Mouse (Mus musculus) cerebellum, postnatal 10 days (tissue): ENCODE results near the gene Otud5.
"Not testable (repeated sequence)": the region's sequence is repeated elsewhere in the genome, so short reads cannot be mapped to it uniquely, and the experiment has no call there.

Source experiments
- DNase-seq, 2 experiments: peaks; one replicate each; pipeline ENCODE4 v3.0.0; 2021; ENCODE audit warnings: mixed read lengths in 2 of 2

Otud5 gene

DNA sequence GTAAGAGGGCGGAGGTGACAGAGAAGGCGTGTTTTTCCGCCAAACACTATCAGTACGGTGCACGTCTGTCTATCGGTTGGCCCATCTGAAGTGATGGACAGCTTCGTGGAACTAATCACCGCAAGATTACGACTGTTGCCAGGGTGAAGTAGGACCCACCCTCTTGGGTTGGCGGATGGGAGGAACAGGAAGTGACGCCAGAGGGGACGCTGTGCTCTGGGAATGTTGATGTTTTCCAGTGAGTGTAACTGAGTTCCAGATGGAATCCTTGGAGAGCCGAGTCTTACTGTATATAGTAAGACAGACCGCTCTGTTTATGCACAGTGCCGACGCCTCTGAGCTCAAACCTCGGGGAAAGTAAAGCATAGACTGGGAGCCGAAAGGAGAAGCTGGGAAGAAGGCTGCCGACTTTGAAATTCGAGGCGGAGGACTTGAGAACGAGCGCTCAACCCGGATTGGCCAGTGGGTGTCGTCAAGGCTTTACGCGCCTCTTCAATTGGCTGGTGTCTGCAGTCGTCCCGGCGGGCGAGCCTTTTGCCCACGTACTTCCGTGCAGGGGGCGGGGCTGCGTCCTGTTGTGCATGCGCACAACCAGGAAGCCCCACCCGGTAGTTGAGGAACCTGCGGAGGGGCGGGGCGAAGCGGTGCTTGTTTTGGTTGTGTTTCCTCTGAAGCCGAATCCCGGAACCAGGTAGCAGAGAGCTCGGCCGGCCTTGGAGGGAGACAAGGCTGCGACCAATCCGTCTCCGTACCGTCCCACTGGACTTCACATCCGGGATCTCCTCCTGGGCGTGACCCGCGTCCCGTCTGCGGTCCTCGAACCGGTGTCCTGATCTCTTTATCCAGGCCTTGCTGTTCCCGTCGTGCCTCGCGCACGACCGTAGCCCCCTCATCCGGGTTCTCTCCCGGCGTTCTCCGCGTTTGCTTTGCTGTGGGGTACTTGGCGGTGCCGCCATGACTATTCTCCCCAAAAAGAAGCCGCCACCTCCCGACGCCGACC, at the start of gene Otud5:
TSS of gene Otud5 (plus strand) at position 202 of the 1,000 bp plus-strand sequence.
- peak; percentile 95 to 97 for DNase-seq

DNA sequence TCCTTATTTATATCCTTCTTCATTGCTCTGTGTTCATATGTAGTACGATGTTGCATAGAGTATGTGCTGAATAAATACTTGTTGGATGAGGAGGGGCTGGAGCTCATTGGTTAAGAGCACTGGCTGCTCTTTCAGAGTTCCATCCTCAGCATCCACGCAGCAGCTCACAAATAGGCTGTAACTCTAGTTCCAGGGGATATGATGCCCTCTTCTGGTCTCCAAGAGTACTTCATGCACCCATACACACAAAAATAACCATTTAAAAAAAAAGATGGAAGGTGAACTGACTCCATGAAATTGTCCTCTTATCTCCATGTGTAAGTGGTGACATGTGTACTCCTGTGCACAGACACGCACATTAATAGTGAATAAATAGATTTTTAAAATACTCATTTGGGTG, 47.8 kb upstream of the Otud5 start:
- peak; percentile 20 to 40 for DNase-seq

DNA sequence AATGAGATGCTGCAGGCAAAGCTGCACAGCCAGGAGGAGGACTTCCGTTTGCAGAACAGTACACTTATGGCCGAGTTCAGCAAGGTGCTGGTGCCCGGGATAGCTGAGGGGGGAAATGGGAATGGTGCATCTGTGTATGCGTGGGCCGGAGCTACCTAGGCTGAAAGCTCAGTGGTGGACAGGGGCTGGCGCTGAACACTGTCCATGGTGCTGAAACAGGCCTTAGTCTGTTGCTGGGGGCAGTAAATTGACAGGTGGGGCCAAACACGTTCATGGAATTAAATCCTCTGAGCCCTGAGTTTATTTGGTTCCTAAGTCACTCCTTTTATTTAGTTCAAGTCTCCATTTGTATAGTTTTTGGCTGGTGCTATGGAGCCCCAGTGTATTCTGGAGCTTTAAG, 46.1 kb upstream of the Otud5 start:
- DNase-seq = no peak

DNA sequence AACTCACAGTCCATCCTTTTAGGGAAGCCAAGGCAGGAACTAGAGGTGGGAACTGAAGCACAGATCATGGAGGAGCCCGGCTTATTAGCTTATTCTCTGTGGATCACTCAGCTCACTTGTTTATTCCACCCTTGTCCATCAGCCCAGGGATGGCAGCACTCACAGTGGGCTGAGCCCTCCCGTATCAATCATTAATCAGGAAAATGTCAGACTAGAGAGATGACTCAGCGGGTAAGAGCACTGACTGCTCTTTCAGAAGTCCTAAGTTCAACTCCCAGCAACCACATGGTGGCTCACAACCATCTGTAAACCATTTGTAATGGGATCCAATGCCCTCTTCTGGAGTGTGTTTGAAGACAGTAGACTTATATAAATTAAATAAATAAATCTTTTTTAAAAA, 43.8 kb upstream of the Otud5 start:
- no peak for DNase-seq

DNA sequence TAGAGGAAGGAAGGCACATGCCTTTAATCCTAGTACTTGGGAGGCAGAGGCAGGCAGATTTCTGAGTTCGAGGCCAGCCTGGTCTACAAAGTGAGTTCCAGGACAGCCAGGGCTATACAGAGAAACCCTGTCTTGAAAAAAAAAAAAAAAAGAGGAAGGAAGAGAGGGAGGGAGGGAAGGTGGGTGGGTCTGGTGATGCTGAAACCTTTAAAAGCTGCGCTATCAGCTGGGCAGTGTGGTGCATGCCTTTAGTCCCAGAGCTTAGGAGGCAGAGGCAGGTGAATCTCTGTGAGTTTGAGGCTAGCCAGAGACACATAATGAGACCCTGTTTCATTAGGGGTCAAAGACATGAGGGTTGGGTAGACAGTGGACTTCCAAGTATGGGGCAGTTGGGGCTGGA, 39.0 kb upstream of the Otud5 start:
- DNase-seq = not testable (repeated sequence)

DNA sequence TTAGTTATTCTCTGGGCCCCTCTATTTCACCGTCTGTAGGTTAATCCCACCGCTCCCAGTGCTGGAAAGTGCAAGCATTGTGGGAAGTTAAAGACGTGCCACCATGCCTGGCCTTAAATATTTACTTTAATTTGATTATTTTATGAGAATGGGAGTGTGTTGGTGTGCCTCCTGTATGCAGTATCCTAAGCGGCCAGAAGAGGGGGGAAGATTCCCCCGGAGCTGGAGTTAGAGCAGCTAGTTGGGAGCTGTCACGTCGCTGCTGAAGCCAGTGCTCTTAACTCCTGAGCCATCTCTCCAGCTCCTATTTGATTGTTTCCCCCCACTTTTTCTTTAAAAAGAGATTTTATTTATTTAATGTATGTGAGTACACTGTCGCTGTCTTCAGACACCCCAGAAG, 26.1 kb upstream of the Otud5 start:
- peak; percentile 48 to 58 for DNase-seq

DNA sequence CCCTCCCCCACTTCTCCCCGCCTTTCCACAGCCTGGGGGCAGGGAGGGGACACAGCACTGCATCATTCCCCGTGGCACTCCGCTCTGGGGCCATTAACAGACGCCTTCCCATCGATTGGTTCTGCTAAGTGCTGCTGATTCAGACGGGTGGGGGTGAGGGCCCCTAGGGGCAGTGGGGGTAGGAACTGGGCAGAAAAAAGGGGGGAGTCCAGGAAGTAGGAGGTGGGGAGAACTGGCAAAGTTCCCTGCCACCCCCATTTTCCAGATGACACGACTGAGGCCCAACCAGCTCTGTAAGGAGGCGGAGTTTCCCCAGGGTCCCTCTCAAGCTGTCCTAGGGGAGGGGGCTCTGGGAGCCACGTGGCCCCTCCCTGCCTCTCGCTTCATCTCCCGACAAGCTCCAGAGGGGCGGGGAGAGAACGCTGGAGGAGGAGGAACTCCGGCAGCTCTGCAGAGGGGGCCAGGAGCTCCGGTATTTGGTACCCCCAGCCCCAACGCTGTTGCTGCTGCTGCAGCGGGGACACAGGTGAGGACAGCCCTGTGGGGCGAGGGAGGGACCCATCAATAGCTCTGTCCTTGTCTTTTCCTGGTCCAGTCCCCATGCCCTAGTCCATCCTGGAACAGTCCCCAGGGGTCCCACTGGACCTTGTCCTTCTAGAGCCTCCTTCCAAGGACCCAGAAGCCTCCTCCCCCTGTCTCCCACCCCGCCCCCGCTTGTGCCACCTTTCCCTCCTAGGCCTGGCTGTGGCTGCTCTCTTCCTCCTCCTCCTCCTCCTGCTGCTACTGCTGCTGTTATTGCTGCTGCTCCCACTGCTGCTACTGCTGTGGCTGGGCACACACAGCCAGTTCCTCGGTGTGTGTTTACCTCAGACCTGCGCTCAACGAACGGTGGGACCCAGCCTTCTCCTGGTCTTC, 19.0 kb upstream of the Otud5 start, which contains the start of gene Kcnd1:
TSS of gene Kcnd1 (plus strand) at position 425 of the 915 bp plus-strand sequence.
- DNase-seq = peak; percentile 36 to 50

DNA sequence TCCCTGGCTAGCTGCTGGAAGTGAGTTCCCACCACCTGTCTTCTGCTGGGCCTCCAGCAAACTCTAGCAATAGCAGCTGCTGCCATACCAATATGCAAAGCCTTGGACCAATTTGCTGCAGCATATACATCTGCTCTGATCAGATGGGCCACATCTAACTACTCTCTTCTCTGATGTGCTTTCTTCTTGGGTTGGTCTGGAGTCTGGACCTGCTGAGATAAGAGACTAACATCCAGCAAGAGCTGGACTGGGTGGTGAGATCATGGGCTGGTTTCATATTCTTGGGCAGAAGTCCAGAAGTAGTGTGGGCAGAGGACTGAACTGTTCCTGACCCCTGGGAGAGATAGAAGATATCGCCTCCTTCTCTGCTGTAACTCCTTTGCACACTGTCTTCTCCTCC, 4.0 kb upstream of the Otud5 start:
- no peak for DNase-seq

DNA sequence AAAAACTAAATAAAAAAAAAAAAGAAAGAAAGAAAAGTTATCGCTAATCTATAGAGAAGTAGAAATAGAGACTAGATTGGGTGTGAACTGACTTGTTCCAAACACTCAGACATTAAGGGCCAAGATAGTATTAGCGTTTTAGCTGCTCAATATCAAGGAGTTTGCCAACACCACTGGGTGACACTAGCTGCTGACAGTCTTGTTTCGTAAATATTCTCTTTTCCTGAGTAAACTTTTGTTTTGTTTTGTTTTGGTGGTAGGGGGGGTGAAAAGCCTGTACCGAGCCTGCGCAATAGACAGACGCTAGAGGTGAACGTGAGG, 362 bp upstream of the Otud5 start:
- DNase-seq = no peak

DNA sequence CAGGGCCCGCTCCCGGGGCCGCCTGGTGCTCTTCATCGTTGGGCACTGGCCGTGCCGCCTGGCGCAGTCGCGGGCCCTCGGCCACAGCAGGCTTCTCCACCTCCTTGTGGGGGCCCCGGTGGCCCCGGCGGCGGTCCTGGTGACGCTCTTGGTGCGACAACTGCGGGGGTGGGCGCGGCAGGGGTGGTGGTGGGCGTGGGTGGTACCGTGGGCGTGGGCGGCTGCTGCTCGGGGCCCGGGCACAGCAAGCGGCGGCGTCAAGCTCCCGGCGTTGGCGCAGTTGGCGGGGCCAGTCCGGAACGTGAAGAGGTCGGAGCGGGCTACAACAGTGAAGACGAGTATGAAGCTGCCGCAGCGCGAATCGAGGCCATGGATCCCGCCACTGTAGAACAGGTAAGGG, 1.2 kb downstream of the Otud5 start:
- DNase-seq = peak; percentile 43 to 45

DNA sequence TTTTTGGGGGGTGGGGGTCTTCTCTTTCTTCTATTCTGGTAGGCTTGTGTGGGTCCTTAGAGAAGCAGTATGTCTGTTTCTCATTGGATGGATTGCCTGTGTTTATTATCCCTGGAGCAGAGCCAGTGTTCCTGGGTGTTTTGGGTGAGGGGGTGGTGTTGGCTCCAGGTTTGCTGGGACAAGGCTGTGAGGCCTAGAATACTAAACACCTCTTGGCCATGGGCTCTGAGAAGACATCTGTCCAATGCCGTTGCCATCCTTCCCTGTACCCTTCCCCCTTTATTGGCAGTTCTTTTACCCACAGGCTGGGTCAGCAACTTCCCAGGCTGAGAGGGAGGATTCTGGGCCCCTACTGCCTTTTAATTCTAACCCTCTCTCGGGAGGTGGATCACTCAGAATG, 6.7 kb downstream of the Otud5 start:
- peak; percentile 69 to 75 for DNase-seq

DNA sequence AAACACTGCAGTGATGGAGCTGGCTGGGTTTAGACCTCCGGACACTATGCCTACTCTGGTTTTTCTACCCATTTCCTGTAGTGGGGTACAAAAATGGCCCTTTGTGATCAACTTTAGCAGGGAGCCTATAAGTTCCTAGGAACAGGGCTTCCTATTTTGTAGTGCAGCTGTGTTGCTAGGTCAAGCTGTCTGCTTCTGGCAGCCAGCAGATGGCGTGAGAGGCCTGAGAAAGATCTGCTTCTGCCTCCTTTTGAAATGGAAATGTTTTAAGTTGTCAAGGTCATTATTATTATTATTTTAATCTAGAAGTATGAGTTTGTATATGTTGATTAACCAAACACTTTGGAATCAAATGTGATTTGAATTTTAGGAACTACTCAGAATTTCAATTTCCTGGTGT, 13.4 kb downstream of the Otud5 start:
- peak; percentile 59 for DNase-seq

DNA sequence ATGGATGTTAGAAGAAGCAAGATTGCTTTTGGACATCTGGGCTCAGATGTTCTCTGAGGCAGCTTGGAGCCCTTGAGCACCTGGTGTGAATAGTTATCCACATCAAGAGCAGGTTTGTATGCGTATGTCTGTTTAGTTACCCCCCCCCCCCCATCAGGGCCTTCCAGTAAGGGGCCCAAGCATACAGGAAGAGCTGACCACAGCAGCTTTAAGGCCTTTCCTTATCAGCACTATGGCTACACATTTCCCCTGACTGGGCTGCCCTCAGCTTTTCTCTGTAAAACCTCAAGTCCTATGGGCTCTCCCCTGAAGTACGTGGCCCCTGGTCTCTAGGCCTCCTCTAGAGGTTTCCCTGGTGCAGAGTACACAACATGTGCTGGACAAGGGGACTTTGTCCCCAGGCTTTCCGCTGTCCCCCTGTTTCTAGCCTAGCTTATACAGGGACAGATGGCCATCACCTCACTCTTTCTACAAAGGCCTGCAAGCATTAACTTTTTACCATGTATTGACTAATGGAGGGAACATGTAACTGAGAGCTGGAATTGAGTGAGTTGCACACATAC, 18.1 kb downstream of the Otud5 start:
- no peak for DNase-seq

DNA sequence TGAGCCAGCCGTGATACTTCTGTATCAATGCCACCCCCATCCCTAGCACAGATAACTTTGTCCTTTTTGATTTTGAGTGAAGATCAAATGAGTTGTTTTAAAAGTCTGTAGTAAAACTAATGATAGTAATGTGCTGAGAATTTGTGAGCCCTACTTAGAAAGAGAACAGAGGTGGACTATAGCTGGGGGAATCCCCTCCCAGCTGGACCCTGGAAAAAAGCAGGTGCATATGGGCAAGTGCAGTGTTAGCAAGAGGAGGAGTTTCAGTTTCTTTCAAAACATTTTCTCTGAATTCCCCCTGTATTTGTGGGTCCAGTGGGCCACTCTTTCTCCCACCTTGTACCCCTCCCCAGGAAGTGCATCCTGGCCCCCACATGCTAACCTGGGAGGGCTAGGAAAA, 22.0 kb downstream of the Otud5 start:
- DNase-seq = no peak

DNA sequence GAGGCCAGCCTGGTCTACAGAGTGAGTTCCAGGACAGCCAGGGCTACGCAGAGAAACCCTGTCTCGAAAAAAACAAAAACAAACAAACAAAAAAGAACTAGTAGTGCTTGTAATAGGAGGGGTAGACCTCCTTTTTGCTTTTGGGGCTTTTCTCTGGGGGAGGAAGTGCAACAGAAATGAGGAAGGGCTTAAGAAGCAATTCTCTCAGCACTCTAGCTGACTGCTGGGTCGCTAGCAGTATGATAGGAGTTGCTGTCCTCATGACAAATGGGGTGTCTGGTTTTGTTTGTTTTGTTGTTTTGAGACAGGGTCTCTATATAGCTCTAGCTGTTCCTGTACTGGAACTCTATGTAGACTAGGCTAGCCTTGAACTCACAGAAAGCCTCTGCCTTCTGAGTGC, 23.4 kb downstream of the Otud5 start:
- DNase-seq = no peak

DNA sequence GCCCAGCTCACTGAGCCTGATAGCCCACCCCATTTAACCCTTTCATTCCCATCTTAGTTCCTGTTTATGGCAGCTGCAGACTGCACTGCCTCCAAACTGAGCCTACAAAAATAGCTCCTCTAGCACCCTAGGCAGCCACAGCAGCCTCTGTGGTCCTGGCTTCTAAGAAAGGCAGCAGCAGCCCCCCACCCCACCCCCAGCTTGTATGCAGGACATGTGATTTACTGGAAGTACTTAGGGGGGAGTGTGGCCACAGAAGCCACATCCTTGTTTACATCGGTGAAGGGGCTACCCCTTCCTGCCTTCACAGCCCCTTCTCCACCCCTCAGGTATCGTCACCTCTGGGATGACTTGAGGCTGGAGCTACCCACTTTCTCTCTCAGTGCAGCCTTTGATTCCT, 24.2 kb downstream of the Otud5 start:
- no peak for DNase-seq

DNA sequence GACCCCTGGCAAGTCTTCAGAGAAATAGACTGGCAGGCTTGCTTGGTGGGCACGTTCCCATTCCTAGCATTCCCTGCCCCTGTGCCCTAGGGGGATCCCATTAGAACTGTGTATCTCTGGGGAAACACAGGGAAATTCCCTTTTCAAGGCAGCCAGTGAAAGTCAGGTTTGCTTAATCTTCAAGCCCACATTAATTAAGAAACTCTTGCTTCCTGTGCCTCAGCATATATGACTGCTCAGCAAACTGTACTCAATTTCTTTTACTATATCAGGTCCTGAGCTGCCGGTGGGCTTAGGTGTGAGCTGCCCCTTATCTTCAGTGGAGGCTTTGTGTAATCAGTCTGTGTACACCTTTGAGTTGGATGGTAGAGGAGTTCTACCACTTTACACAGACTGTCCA, 24.6 kb downstream of the Otud5 start:
- DNase-seq = no peak

DNA sequence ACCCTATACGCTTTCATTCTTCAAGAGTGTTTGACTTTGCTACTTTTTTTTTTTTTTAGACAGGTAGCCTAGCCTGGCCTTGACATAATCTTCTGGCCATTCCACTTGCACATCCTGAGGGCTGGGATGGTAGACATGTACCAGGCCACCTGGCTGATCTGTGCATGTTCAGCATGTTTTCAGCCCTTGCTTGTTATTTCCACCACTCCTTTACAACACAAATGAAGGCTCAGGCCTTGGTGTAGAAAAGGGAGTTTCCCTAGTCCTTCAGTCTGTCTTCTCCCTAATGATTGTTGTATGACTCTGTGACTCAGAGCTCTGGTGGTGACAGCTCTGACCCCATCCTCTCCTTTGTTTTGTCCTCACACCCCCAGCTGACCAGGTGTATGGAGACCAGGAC, 26.0 kb downstream of the Otud5 start:
- DNase-seq = no peak

DNA sequence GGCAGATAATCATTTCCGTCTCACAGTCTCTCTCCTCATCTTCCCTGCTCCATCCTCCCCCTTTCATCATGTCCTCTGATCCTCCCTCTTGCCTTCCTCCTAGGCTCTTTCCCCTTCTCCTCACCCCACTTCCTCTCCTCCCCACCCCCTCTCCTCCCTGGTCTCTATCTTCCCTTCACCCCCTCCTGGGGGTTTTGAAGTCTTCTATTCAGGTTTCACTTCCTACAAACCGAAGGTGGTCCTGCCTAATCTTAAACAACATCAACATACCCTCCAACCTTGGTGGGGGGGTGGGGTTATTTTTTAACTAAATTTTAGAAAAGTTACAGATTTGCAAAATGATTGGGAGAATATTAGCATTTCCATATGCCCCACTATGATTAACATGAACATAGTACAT, 27.3 kb downstream of the Otud5 start:
- DNase-seq = no peak

DNA sequence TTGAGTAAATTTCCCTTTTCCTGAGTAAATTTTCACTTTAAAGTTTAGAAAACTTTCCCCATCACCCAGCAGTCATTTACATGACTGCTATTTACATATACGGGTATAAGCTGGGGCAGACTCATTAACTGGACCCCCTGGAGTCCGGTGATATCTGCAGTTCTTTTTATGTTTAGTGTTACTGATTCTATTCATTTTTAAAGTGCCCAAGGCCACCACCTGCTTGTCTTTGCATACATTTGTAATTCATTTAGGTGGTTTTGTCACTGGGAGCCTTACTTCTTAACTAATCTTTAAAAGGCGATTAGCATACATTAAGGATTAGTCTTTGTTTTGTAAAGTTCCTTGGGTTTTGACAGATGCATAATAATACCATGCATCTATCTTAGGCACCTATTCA, 28.7 kb downstream of the Otud5 start:
- no peak for DNase-seq

DNA sequence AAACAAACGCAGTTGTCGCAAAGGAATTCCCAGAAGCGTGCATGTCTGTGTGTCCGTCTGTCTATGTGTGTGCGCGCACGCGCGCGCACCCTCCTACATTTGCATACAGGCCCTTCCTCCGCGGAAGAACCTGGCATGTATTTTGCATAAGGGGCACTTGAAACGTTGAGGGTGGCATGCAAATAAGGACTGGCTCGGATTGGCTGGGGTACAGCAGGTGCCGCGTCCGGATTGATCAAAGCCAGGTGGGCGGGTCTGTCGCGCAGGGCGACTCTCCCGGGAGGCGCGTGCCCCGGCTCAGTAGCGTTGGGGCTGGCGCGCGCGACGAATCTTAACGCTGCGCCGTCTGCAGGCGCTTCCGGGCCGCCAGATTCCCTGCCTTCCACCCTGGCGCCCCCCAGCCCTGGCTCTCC, 36.8 kb downstream of the Otud5 start, which contains the start of gene Pim2:
TSS of gene Pim2 (plus strand) at position 256 of the 413 bp plus-strand sequence.
- DNase-seq = peak; percentile 90 to 93

DNA sequence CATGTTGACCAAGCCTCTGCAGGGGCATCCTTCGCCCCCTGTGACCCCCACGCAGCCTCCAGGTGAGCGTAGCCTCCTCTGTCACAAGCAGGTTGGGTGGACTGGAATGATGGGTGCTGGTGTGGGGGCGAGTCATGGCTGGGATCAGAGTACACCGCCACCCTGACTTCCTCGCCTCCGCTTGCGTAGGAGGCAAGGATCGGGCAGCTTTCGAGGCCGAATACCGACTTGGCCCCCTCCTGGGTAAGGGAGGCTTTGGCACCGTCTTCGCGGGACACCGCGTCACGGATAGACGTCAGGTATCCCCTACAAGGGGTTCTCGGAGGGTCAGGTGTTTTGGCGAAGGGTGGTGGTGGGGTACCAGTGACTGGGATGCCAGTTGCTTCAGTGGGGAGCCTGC, 37.3 kb downstream of the Otud5 start:
- peak; percentile 54 to 57 for DNase-seq

DNA sequence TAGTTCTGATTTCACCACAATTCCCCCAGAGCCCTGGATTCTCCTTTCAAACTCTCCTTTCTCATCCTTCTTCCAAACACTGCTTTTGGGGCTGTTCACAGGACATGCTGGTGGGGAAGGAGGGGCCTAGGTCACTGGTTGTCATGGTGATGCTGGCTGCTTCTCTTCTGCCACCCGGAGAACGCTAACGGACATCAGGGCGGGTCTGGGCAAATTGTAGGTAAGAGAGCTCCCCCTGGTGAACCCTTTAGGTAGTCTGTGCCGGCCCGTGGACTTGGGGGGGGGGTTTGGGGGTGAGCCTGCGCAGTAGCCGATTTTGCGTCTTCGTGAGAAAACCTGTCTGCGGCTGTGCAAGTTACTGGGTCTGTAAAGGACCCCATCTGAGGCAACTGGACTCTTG, 38.7 kb downstream of the Otud5 start:
- DNase-seq = peak; percentile 85 to 86
